Mouse (Mus musculus) liver, adult 2 months (tissue): ENCODE data around the gene Vmn1r5. TPM values are rescaled to one million over a fixed set of nuclear protein-coding genes. Genes with fewer than 3 reads are reported as not detected.

Experiments used
- DNase-seq: peaks from one replicate; pipeline ENCODE4 v3.0.0-alpha.2; 2011; ENCODE audit warnings: low read depth, low spot score; ENCODE audit errors: extremely low read depth
- H3K27ac ChIP-seq: fragments of 200-500 bp; replicated peaks from 2 replicates; pipeline ENCODE4 v1.5.1; 2012; ENCODE audit warnings: low read depth, mild to moderate bottlenecking, control low read depth, inconsistent platforms, low read length; ENCODE audit not compliant: insufficient read depth
- H3K27me3 ChIP-seq: fragments of 200-500 bp; 2 replicates; pipeline ENCODE4 v1.6.1; 2012; ENCODE audit warnings: mild to moderate bottlenecking, moderate library complexity, low read length, inconsistent platforms; ENCODE audit not compliant: control insufficient read depth, insufficient read depth
- H3K36me3 ChIP-seq: fragments of 200-500 bp; 2 replicates; pipeline ENCODE4 v1.6.1; 2012; ENCODE audit warnings: low read length, inconsistent platforms; ENCODE audit not compliant: control insufficient read depth, insufficient read depth
- H3K4me1 ChIP-seq: fragments of 200-500 bp; 2 replicates; pipeline ENCODE4 v1.6.1; 2011; ENCODE audit warnings: low read length; ENCODE audit not compliant: control insufficient read depth, insufficient read depth
- H3K4me3 ChIP-seq: fragments of 200-500 bp; 2 replicates; pipeline ENCODE4 v1.5.1; 2011; ENCODE audit warnings: low read depth, mild to moderate bottlenecking, control low read depth, low read length, moderate library complexity; ENCODE audit not compliant: insufficient read depth
- H3K79me2 ChIP-seq: fragments of 200-500 bp; 2 replicates; pipeline ENCODE4 v1.6.1; 2012; ENCODE audit warnings: inconsistent platforms, mild to moderate bottlenecking, low read length, moderate library complexity; ENCODE audit not compliant: control insufficient read depth, insufficient read depth
- H3K9ac ChIP-seq: fragments of 200-500 bp; 2 replicates; pipeline ENCODE4 v1.6.1; 2012; ENCODE audit warnings: low read depth, mild to moderate bottlenecking, control low read depth, inconsistent platforms, low read length
- CTCF ChIP-seq: fragments of 200-500 bp; IDR thresholded peaks from 2 replicates; pipeline ENCODE4 v1.5.1; 2011; ENCODE audit warnings: low read depth, low read length, control low read depth
- POLR2A ChIP-seq: fragments of 200-500 bp; IDR thresholded peaks from 2 replicates; pipeline ENCODE4 v1.6.1; 2011; ENCODE audit warnings: low read length, control low read depth; ENCODE audit not compliant: insufficient read depth; ENCODE audit errors: extremely low read depth
- WGBS: fragments of 180-500 bp; shearing (Covaris S2); methylation state at CpG from one replicate; pipeline ENCODE4 v1.1.7; 2018; 5-methylcytosine and 5-hydroxymethylcytosine counted together
- polyA plus RNA-seq: library from polyadenylated mRNA; depleted of rRNA; stranded (reverse); fragments of >200 nt; gene quantifications from 2 replicates; pipeline ENCODE4 v1.2.3, GENCODE M21; 2012; rRNA removed
- total RNA-seq: library from RNA; depleted of rRNA; stranded (reverse); fragments of >200 nt; gene quantifications from 2 replicates; pipeline ENCODE4 v1.2.3, GENCODE M21; 2014; rRNA removed

The Vmn1r5 gene
- total RNA-seq (0.09 and 0.13 TPM in 2 replicates), polyA plus RNA-seq (not detected in 2 replicates)

- no peak for DNase-seq
Observed at GRCm38 (mm10) chr6:56969973-56970372, at the start of gene Vmn1r5. Vmn1r5 (plus strand) TSS chr6:56970273.

GRCm38 (mm10) chr6:56923331-56923725, 46.7 kb upstream of the Vmn1r5 start:
- peaks cover 8% of the 10 kb centered on the region for H3K79me2 ChIP-seq
- WGBS = under 1% methylated on average over 25 of the region's 25 CpGs
- H3K27me3 ChIP-seq = no peaks in the 10 kb centered on the region
- peak; percentile 77 for DNase-seq
- peak overlapping the region; percentile 95 for H3K4me3 ChIP-seq
- H3K4me1 ChIP-seq = peaks cover 23% of the 10 kb centered on the region
- no peak for TF ChIP-seq CTCF
- TF ChIP-seq POLR2A = no peak
- H3K27ac ChIP-seq = peak overlapping the region; percentile 68
- H3K9ac ChIP-seq = peak overlapping the region; percentile 90
- H3K36me3 ChIP-seq = no peaks in the 10 kb centered on the region

More at GRCm38 (mm10) chr6:56969973-56970372, at the start of gene Vmn1r5:
- no peaks in the 10 kb centered on the region for H3K4me1 ChIP-seq
- no peak within 1 kb of the TSS for H3K9ac ChIP-seq
- no peaks in the 10 kb centered on the region for H3K27me3 ChIP-seq
- no peak within 1 kb of the TSS for H3K27ac ChIP-seq
- H3K36me3 ChIP-seq = no peaks in the 10 kb centered on the region
- no peak within 1 kb of the TSS for H3K4me3 ChIP-seq
- H3K79me2 ChIP-seq = no peaks in the 10 kb centered on the region
- TF ChIP-seq POLR2A = no peak
- TF ChIP-seq CTCF = no peak

- peak within 1 kb of the TSS; percentile 90 for H3K9ac ChIP-seq
- H3K79me2 ChIP-seq = peaks cover 4% of the 10 kb centered on the region; the same call in 1 of the 2 replicates
- H3K4me3 ChIP-seq = peak within 1 kb of the TSS; percentile 95
- no peaks in the 10 kb centered on the region for H3K27me3 ChIP-seq
- peak; percentile 89 for DNase-seq
- WGBS = 4% methylated on average over 64 of the region's 64 CpGs
- H3K27ac ChIP-seq = peak within 1 kb of the TSS; percentile 74
- peak; percentile 78 for TF ChIP-seq POLR2A
- TF ChIP-seq CTCF = no peak
- H3K36me3 ChIP-seq = no peaks in the 10 kb centered on the region
- peaks cover 19% of the 10 kb centered on the region for H3K4me1 ChIP-seq
Observed at GRCm38 (mm10) chr6:56923726-56924707, 46.1 kb upstream of the Vmn1r5 start, which contains the start of the genes Nt5c3 and Vmn1r4. Nt5c3 (minus strand) TSS chr6:56923932. Vmn1r4 (plus strand) TSS chr6:56924015.

- no peak overlapping the region for H3K4me3 ChIP-seq
- WGBS = 74% methylated on average over 4 of the region's 4 CpGs
- no peaks in the 10 kb centered on the region for H3K27me3 ChIP-seq
- H3K27ac ChIP-seq = no peak overlapping the region
- H3K79me2 ChIP-seq = no peaks in the 10 kb centered on the region
- TF ChIP-seq CTCF (no peak), POLR2A (no peak)
- H3K36me3 ChIP-seq = no peaks in the 10 kb centered on the region
- DNase-seq = no peak
- no peak overlapping the region for H3K9ac ChIP-seq
- H3K4me1 ChIP-seq = no peaks in the 10 kb centered on the region
Observed at GRCm38 (mm10) chr6:56931648-56932415, 38.2 kb upstream of the Vmn1r5 start.

- no peak for TF ChIP-seq POLR2A
- TF ChIP-seq CTCF = no peak
- Histone ChIP-seq H3K4me3 (no peak overlapping the region), H3K36me3 (no peaks in the 10 kb centered on the region), H3K4me1 (no peaks in the 10 kb centered on the region), H3K27me3 (no peaks in the 10 kb centered on the region), H3K79me2 (no peaks in the 10 kb centered on the region), H3K9ac (no peak overlapping the region), H3K27ac (no peak overlapping the region)
- WGBS = 66% methylated on average over 2 of the region's 2 CpGs
- no peak for DNase-seq
Observed at GRCm38 (mm10) chr6:56932464-56932863, 37.6 kb upstream of the Vmn1r5 start.
